Comparison of ENCODE assay signal across 11 mouse cellular contexts in the genomic region with DNA sequence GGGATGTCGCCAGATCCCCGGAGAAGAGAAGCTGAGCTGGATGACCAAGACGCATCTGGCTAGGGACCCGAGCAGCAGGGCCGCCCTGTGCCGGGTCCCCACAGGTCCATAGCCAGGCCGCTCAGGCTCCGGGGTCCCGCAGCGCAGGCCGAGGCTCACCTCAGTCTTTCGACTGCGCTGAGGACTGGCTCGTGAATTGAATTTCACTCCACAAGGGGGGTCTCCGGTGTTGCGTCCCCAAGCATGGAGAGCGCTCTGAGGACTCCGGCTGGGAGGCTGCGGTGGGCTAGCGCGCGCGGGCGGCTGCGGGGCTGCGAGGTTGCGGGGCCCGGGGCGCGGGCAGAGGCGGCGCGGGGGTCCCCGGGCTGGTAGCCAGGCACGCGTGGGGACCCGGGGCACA. TPM values are rescaled to one million over a fixed set of nuclear protein-coding genes. Genes with fewer than 3 reads are reported as not detected.
DNase-seq lines count a peak whose midpoint lies in the region; ATAC-seq and TF ChIP-seq lines count a peak whose summit lies in the region.
"Had no signal": no experiment of that assay in that cellular context is flagged by ENCODE, and none has a peak within 500 bp of the region (broad histone marks: within the 10 kb centered on the region; RNA-seq: fewer than 3 reads in every experiment).

No protein-coding gene starts in this region.

- peak overlapping the region; percentile 42 for H3K4me3 ChIP-seq in lung, postnatal 0 days (ENCODE audit: low read depth, low read length)
- H3K4me3 ChIP-seq in limb, embryonic 13.5 days = peak overlapping the region; percentile 48
- H3K4me3 ChIP-seq in stomach, postnatal 0 days (ENCODE audit: low read depth, low read length) = 0 out of 2 replicates have a peak overlapping the region, but pooled peaks have one; percentile 2

- no peak overlapping the region for H3K9ac ChIP-seq in lung, postnatal 0 days (replicated peaks; ENCODE audit: low read depth)
- H3K9ac ChIP-seq in limb, embryonic 13.5 days = peak overlapping the region; percentile 53
- H3K9ac ChIP-seq in stomach, postnatal 0 days (ENCODE audit: low read length) = no peak overlapping the region

- 1% methylated on average over 26 of the region's 37 CpGs for WGBS in lung, postnatal 0 days
- WGBS in limb, embryonic 13.5 days = under 1% methylated on average over 37 of the region's 37 CpGs
- WGBS in stomach, postnatal 0 days = 0% methylated on average over 22 of the region's 37 CpGs

- ATAC-seq in lung, postnatal 0 days = peak; percentile 6; the same call in 1 of the 2 replicates
- ATAC-seq in limb, embryonic 13.5 days (ENCODE audit: low FRiP score, low read depth) = no peak
- peak; percentile 12; the same call in 1 of the 2 replicates for ATAC-seq in stomach, postnatal 0 days (ENCODE audit: low FRiP score, low TSS enrichment)

- no peak for TF ChIP-seq EP300 in lung, postnatal 0 days (IDR thresholded peaks at IDR 0.05)
- no peak for TF ChIP-seq EP300 in stomach, postnatal 0 days (optimal IDR thresholded peaks at IDR 0.05)

- peak overlapping the region; percentile 57 for H3K4me2 ChIP-seq in lung, postnatal 0 days (replicated peaks; ENCODE audit: low read depth, low read length)
- H3K4me2 ChIP-seq in limb, embryonic 13.5 days (replicated peaks) = peak overlapping the region; percentile 82
- H3K4me2 ChIP-seq in stomach, postnatal 0 days (replicated peaks; ENCODE audit: low read depth) = no peak overlapping the region

- no peak overlapping the region for H3K27ac ChIP-seq in lung, postnatal 0 days (ENCODE audit: low read length)
- no peak overlapping the region for H3K27ac ChIP-seq in limb, embryonic 13.5 days
- no peak overlapping the region for H3K27ac ChIP-seq in stomach, postnatal 0 days (replicated peaks)
- H3K27ac ChIP-seq: macrophage had no signal

- H3K27me3 ChIP-seq in lung, postnatal 0 days (replicated peaks; ENCODE audit: insufficient read depth, low read length) = peaks cover 22% of the 10 kb centered on the region; the same call in 1 of the 2 replicates
- peaks cover 83% of the 10 kb centered on the region for H3K27me3 ChIP-seq in limb, embryonic 13.5 days
- H3K27me3 ChIP-seq in stomach, postnatal 0 days (ENCODE audit: control insufficient read depth, insufficient read depth, low read length) = peaks cover 7% of the 10 kb centered on the region; the same call in 1 of the 2 replicates

- TF ChIP-seq CTCF in lung, postnatal 0 days (IDR thresholded peaks at IDR 0.05) = no peak
- no peak for TF ChIP-seq CTCF in stomach, postnatal 0 days (IDR thresholded peaks at IDR 0.05; ENCODE audit: low read depth)

- H3K9me3 ChIP-seq in lung, postnatal 0 days (ENCODE audit: low read length) = no peaks in the 10 kb centered on the region
- H3K9me3 ChIP-seq in limb, embryonic 13.5 days = no peaks in the 10 kb centered on the region
- H3K9me3 ChIP-seq in stomach, postnatal 0 days (ENCODE audit: control insufficient read depth, low read length) = no peaks in the 10 kb centered on the region

- peak; percentile 21 for DNase-seq in embryo, embryonic 10.5 days (ENCODE audit: low spot score)
- DNase-seq in embryo, embryonic 11 days = no peak
- DNase-seq in lung, postnatal 0 days (ENCODE audit: low spot score) = no peak
- DNase-seq in lung, postnatal 4 days = no peak
- DNase-seq in stomach, postnatal 0 days (ENCODE audit: low spot score) = no peak
- DNase-seq in cerebellum, adult 8-10 months = no peak
- no peak for DNase-seq in kidney, postnatal 14 days
- DNase-seq: cerebellum, postnatal 36 days; spleen, adult 18-20 months had no signal

- no peaks in the 10 kb centered on the region for H3K36me3 ChIP-seq in lung, postnatal 0 days (ENCODE audit: insufficient read depth, low read length)
- no peaks in the 10 kb centered on the region for H3K36me3 ChIP-seq in limb, embryonic 13.5 days
- no peaks in the 10 kb centered on the region for H3K36me3 ChIP-seq in stomach, postnatal 0 days (ENCODE audit: control insufficient read depth, insufficient read depth, low read length)

- no peaks in the 10 kb centered on the region for H3K4me1 ChIP-seq in lung, postnatal 0 days (ENCODE audit: insufficient read depth, low read depth, low read length)
- peaks cover 4% of the 10 kb centered on the region; the same call in 1 of the 2 replicates for H3K4me1 ChIP-seq in limb, embryonic 13.5 days
- no peaks in the 10 kb centered on the region for H3K4me1 ChIP-seq in stomach, postnatal 0 days (replicated peaks; ENCODE audit: control insufficient read depth, insufficient read depth)

RNA-seq across cellular contexts. Expression of a gene that starts 0.5 kb away (rescaled TPM):
- 1.6 and 1.7 TPM in 2 replicates for polyA plus RNA-seq in lung, postnatal 0 days (2015; fragmentation: Nextera tagmentation; extraction: Ambion mirVana)
- polyA plus RNA-seq in limb, embryonic 13.5 days (2015; fragmentation: Nextera tagmentation; extraction: Ambion mirVana) = 0.34 and 0.59 TPM in 2 replicates
- polyA plus RNA-seq in stomach, postnatal 0 days (2015; fragmentation: Nextera tagmentation; extraction: Ambion mirVana) = 0.16 and 0.23 TPM in 2 replicates
- polyA plus RNA-seq: macrophage had no signal
